Mouse (Mus musculus): ENCODE data around the gene Tubgcp5.

The Tubgcp5 gene

GRCm38 (mm10) chr7:55855597-55855996 is 61.6 kb downstream of the Tubgcp5 start:
- DNase-seq = no peak

- no peak for DNase-seq
Observed at GRCm38 (mm10) chr7:55856741-55857140, 62.8 kb downstream of the Tubgcp5 start.

GRCm38 (mm10) chr7:55857729-55858128 is 63.8 kb downstream of the Tubgcp5 start:
- no peak for DNase-seq

GRCm38 (mm10) chr7:55858836-55859517 is 65.0 kb downstream of the Tubgcp5 start:
- DNase-seq = no peak

DNA sequence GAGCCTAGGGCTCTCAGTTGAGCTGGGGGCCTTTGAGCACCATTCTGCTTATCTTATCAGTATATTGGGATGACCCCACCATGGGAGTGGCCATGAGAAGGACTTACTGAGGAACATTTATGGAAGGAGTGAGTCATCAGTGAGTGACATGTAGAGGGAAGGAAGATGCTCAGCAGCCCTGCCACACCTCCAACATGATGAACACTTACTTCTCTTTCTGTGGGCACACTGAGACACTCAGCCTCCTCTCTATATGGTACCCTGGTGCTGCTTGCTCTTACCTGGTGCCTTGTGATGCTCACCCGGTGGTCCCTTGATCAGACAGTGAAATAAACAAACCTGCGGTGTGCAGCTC is 65.5 kb downstream of the Tubgcp5 start:
- no peak for DNase-seq

GRCm38 (mm10) chr7:55859956-55860355 is 66.0 kb downstream of the Tubgcp5 start:
- DNase-seq = peak; percentile 23

DNA sequence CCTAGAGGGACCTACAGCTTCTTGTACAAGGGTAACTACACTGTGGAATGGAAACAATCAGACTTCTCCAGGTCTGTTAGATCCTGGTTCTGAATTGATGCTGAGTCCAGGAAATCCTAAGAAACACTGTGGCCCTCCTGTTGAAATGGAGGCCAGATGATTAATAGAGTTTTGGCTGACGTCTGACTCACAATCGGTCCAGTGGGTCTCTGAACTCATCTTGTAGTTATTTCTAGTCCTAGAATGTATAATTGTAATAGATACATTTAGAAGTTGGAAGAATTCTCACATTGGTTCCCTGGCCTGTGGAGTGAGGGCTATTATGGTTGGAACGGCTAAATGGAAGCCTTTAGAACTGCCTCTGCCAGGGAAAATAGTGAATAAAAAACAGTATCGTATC is 67.2 kb downstream of the Tubgcp5 start:
- DNase-seq = no peak

DNA sequence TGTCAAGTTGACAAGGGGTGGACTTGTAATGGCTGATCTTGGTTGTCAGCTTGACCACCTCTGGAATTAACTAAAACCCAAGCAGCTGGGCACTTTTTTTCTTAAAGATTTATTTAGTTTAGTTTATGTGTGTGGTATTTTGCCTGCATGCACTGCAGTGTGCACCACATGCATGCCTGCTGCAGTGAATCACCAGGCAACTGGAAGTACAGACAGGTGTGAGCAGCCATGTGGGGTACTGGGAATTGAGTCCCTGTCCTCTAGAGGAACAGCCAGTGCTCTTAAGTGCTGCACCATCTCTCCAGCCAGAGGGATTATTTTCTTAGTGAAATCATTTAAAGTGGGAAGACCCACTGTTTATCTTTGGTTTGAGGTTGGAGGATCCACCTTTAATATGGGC is 71.1 kb downstream of the Tubgcp5 start:
- no peak for DNase-seq

DNA sequence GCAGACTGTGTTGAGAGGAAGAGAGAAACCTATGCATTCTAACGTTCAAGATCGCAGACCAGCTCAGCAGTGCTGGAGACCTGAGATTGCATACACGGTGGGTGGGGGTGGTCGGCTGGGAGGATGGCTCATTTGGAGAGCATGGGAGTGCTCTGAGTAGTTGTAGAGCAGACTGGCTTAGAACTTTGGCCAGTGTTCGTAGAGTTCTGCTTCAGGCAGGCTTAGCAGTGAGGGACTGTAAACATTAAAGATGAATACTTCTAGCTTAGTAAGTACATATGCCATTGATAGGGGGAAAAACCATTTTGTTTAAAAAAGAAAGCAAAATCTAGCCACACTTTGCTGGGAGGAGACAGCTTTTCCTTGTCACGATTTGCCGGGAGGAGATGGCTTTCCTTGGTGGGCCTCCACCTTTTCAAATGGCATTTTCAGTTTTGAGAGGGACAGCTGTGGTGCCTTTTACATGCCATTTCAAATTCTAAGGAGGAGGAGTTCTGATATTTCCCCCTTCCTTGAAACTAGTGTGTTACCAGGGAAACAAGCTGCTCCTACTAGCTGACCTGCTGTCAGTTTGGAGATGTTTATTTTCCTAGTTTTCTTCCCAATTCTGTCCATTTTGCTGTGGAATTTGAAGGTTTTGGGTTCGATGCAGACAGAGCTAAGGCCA is 71.9 kb downstream of the Tubgcp5 start:
- DNase-seq = no peak

DNA sequence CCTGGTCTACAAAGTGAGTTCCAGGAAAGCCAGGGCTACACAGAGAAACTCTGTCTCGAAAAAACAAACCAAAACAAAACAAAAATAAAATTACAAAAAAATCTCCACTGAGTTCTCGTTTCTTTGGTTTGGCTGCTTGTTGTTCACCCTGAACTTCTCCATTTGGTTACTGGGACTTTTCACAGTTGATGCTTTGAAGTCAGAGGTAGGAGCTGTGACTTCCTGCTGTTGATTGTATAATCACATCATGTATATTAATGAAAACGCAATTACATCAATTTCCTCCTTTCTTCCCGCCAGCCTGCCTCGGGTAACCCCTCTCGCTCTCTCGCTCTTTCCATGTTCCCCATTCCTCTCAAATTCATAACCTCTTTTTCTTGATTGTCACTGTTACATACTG is 74.3 kb downstream of the Tubgcp5 start:
- DNase-seq = no peak

DNA sequence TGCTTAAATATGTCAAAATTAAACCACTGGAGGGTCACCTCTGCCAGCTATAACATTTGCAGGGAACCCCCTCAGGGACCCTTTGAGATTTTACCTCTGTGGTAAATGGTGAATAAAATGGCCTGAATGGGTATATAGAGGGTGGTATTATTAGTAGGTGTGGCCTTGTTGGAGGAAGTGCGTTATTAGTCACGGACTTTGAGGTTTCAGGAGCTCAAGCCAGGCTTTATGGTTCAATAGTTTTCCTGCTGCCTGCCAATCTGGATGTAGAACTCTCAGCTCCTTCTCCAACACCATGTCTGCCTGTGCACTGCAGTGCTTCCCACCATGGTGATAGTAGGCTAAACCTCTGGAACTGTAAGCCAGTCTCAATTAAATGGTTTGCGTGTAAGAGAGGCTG is 75.3 kb downstream of the Tubgcp5 start:
- DNase-seq = no peak

- no peak for DNase-seq
Observed at GRCm38 (mm10) chr7:55870340-55871020, 76.5 kb downstream of the Tubgcp5 start.

- DNase-seq = no peak
Observed at GRCm38 (mm10) chr7:55871476-55871875, 77.5 kb downstream of the Tubgcp5 start.

DNA sequence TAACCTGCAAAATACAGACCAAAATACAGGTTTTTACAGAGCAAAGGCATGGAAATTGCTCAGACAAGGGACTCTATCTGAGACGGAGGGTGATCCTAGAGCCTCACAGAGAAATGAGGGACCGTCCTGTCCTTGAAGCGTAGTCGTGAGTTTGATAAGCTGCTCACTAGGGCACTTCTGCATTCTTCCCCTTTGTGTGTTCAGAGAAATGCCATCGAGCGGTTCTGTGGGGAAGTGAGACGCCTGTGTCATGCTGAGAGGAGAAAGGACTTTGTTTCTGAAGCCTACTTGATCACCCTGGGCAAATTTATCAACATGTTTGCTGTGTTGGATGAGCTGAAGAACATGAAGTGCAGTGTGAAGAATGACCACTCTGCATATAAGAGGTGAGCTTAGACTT is 80.7 kb downstream of the Tubgcp5 start:
- no peak for DNase-seq

GRCm38 (mm10) chr7:55877721-55878120 is 83.8 kb downstream of the Tubgcp5 start:
- DNase-seq = peak; percentile 24

GRCm38 (mm10) chr7:55880882-55881281 is 86.9 kb downstream of the Tubgcp5 start:
- no peak for DNase-seq

Data from kidney, postnatal 10 days (tissue).